Mouse (Mus musculus) stomach, embryonic 16.5 days (tissue): ENCODE results near the gene Fam43b. TPM values are rescaled to one million over a fixed set of nuclear protein-coding genes. Genes with fewer than 3 reads are reported as not detected.

Source experiments
- ATAC-seq: fragments of 200-750 bp; cut with Nextera tagmentation; 2 replicates; pipeline ENCODE4 v1.8.0; 2017; ENCODE audit warnings: moderate number of reproducible peaks, moderate TSS enrichment; ENCODE audit not compliant: insufficient read depth, low FRiP score
- H3K27ac ChIP-seq: fragments of 300-500 bp; sonication (generic); 2 replicates; pipeline ENCODE4 v1.5.1; 2014; ENCODE audit warnings: low read length
- H3K27me3 ChIP-seq: fragments of 300-500 bp; sonication (generic); 2 replicates; pipeline ENCODE4 v1.6.1; 2014; ENCODE audit warnings: low read length, control low read depth, mixed read lengths; ENCODE audit not compliant: control insufficient read depth, insufficient read depth
- H3K36me3 ChIP-seq: fragments of 300-500 bp; sonication (generic); 2 replicates; pipeline ENCODE4 v1.6.1; 2014; ENCODE audit warnings: low read length; ENCODE audit not compliant: control insufficient read depth, insufficient read depth
- H3K4me1 ChIP-seq: fragments of 300-500 bp; sonication (generic); 2 replicates; pipeline ENCODE4 v1.6.1; 2014; ENCODE audit warnings: low read length, control low read depth, mixed read lengths; ENCODE audit not compliant: control insufficient read depth, insufficient read depth
- H3K4me2 ChIP-seq: fragments of 300-500 bp; sonication (generic); 2 replicates; pipeline ENCODE4 v1.6.1; 2014; ENCODE audit warnings: low read depth, low read length, mixed read lengths
- H3K4me3 ChIP-seq: fragments of 300-500 bp; sonication (generic); replicated peaks from 2 replicates; pipeline ENCODE4 v1.5.1; 2014; ENCODE audit warnings: mild to moderate bottlenecking, low read length
- H3K9ac ChIP-seq: fragments of 300-500 bp; sonication (generic); 2 replicates; pipeline ENCODE4 v1.6.1; 2014; ENCODE audit warnings: low read length
- H3K9me3 ChIP-seq: fragments of 300-500 bp; sonication (generic); replicated peaks from 2 replicates; pipeline ENCODE4 v1.6.1; 2016; ENCODE audit warnings: low read length, control low read depth; ENCODE audit not compliant: control insufficient read depth
- WGBS: fragments of 180-500 bp; shearing (Covaris S2); extraction: QIAGEN DNeasy Blood & Tissue Kit; methylation state at CpG from one replicate; pipeline ENCODE4 v1.1.7; 2014; 5-methylcytosine and 5-hydroxymethylcytosine counted together
- polyA plus RNA-seq: library from polyadenylated mRNA; unstranded; fragments of >200 nt; fragmentation: Nextera tagmentation; extraction: Ambion mirVana; gene quantifications from 2 replicates; pipeline ENCODE4 v1.2.1, GENCODE M21; 2015

Fam43b gene
- polyA plus RNA-seq, 1 experiment from 2014 or later = not detected

- Histone ChIP-seq H3K4me3 (no peak overlapping the region), H3K27me3 (no peaks in the 10 kb centered on the region), H3K27ac (no peak overlapping the region), H3K9ac (no peak overlapping the region), H3K4me2 (no peak overlapping the region), H3K9me3 (no peaks in the 10 kb centered on the region), H3K4me1 (no peaks in the 10 kb centered on the region), H3K36me3 (no peaks in the 10 kb centered on the region)
- 78% methylated on average over 6 of the region's 6 CpGs for WGBS
- ATAC-seq = no peak
Measured at GRCm38 (mm10) chr4:138425028-138425427, 28.7 kb upstream of the Fam43b start.

- Histone ChIP-seq H3K4me1 (no peaks in the 10 kb centered on the region), H3K36me3 (no peaks in the 10 kb centered on the region), H3K9ac (no peak overlapping the region), H3K4me2 (no peak overlapping the region), H3K27ac (no peak overlapping the region), H3K9me3 (no peaks in the 10 kb centered on the region), H3K4me3 (no peak overlapping the region), H3K27me3 (no peaks in the 10 kb centered on the region)
- no peak for ATAC-seq
- WGBS = 55% methylated on average over 11 of the region's 11 CpGs
Measured at GRCm38 (mm10) chr4:138418340-138418957, 22.1 kb upstream of the Fam43b start.

GRCm38 (mm10) chr4:138417882-138418281 is 21.6 kb upstream of the Fam43b start:
- Histone ChIP-seq H3K9me3 (no peaks in the 10 kb centered on the region), H3K27ac (no peak overlapping the region), H3K4me1 (no peaks in the 10 kb centered on the region), H3K4me3 (no peak overlapping the region), H3K4me2 (no peak overlapping the region), H3K9ac (no peak overlapping the region), H3K27me3 (no peaks in the 10 kb centered on the region), H3K36me3 (no peaks in the 10 kb centered on the region)
- 74% methylated on average over 4 of the region's 4 CpGs for WGBS
- ATAC-seq = no peak

GRCm38 (mm10) chr4:138416414-138416813 is 20.1 kb upstream of the Fam43b start:
- no peak overlapping the region for H3K27ac ChIP-seq
- 68% methylated on average over 5 of the region's 5 CpGs for WGBS
- H3K4me1 ChIP-seq = no peaks in the 10 kb centered on the region
- H3K9ac ChIP-seq = no peak overlapping the region
- H3K27me3 ChIP-seq = no peaks in the 10 kb centered on the region
- no peak for ATAC-seq
- H3K4me2 ChIP-seq = no peak overlapping the region
- no peaks in the 10 kb centered on the region for H3K9me3 ChIP-seq
- no peaks in the 10 kb centered on the region for H3K36me3 ChIP-seq
- no peak overlapping the region for H3K4me3 ChIP-seq

- no peak for ATAC-seq
- H3K27ac ChIP-seq = no peak overlapping the region
- H3K9ac ChIP-seq = no peak overlapping the region
- H3K4me2 ChIP-seq = no peak overlapping the region
- H3K9me3 ChIP-seq = no peaks in the 10 kb centered on the region
- WGBS = 65% methylated on average over 3 of the region's 3 CpGs
- H3K36me3 ChIP-seq = no peaks in the 10 kb centered on the region
- H3K4me3 ChIP-seq = no peak overlapping the region
- no peaks in the 10 kb centered on the region for H3K4me1 ChIP-seq
- no peaks in the 10 kb centered on the region for H3K27me3 ChIP-seq
Measured at GRCm38 (mm10) chr4:138415991-138416390, 19.7 kb upstream of the Fam43b start.

- Histone ChIP-seq H3K36me3 (no peaks in the 10 kb centered on the region), H3K4me2 (no peak overlapping the region), H3K9ac (no peak overlapping the region), H3K4me1 (no peaks in the 10 kb centered on the region), H3K9me3 (no peaks in the 10 kb centered on the region), H3K27me3 (no peaks in the 10 kb centered on the region), H3K4me3 (no peak overlapping the region), H3K27ac (no peak overlapping the region)
- no peak; the same call in 1 of the 2 replicates for ATAC-seq
- 26% methylated on average over 6 of the region's 6 CpGs for WGBS
Measured at GRCm38 (mm10) chr4:138414725-138415124, 18.4 kb upstream of the Fam43b start.

GRCm38 (mm10) chr4:138411504-138412121 is 15.3 kb upstream of the Fam43b start:
- Histone ChIP-seq H3K4me1 (no peaks in the 10 kb centered on the region), H3K9ac (no peak overlapping the region), H3K9me3 (no peaks in the 10 kb centered on the region), H3K36me3 (no peaks in the 10 kb centered on the region), H3K4me2 (no peak overlapping the region), H3K27me3 (no peaks in the 10 kb centered on the region), H3K4me3 (no peak overlapping the region), H3K27ac (no peak overlapping the region)
- no peak for ATAC-seq
- 39% methylated on average over 7 of the region's 7 CpGs for WGBS

GRCm38 (mm10) chr4:138411011-138411410 is 14.7 kb upstream of the Fam43b start:
- no peaks in the 10 kb centered on the region for H3K4me1 ChIP-seq
- H3K27ac ChIP-seq = no peak overlapping the region
- H3K36me3 ChIP-seq = no peaks in the 10 kb centered on the region
- no peak overlapping the region for H3K9ac ChIP-seq
- H3K4me2 ChIP-seq = no peak overlapping the region
- H3K27me3 ChIP-seq = no peaks in the 10 kb centered on the region
- ATAC-seq = no peak
- no peak overlapping the region for H3K4me3 ChIP-seq
- WGBS = 2% methylated on average over 5 of the region's 5 CpGs
- no peaks in the 10 kb centered on the region for H3K9me3 ChIP-seq

GRCm38 (mm10) chr4:138407479-138408194 is 11.3 kb upstream of the Fam43b start:
- Histone ChIP-seq H3K9ac (no peak overlapping the region), H3K27me3 (no peaks in the 10 kb centered on the region), H3K9me3 (no peaks in the 10 kb centered on the region), H3K27ac (peak overlapping the region; percentile 64; the same call in 1 of the 2 replicates), H3K4me2 (no peak overlapping the region), H3K36me3 (no peaks in the 10 kb centered on the region), H3K4me1 (no peaks in the 10 kb centered on the region), H3K4me3 (no peak overlapping the region)
- 55% methylated on average over 12 of the region's 13 CpGs for WGBS
- peak; percentile 66; the same call in 1 of the 2 replicates for ATAC-seq
